Mouse (Mus musculus): ENCODE measurements around the gene Atp1a4. TPM values are rescaled to one million over a fixed set of nuclear protein-coding genes. Genes with fewer than 3 reads are reported as not detected.

Atp1a4 gene
- 0.05 TPM in 1 of 2 replicates, not detected in the other for polyA plus RNA-seq (2015; fragmentation: Nextera tagmentation; extraction: Ambion mirVana)

GRCm38 (mm10) chr1:172258314-172258713, at the start of gene Atp1a4:
Gene Atp1a4, minus strand, starts transcription at chr1:172258414.

GRCm38 (mm10) chr1:172297611-172298537, 39.7 kb upstream of the Atp1a4 start, which contains the start of gene Atp1a2:
Gene Atp1a2, minus strand, starts transcription at chr1:172298064.

GRCm38 (mm10) chr1:172261477-172262078, 3.4 kb upstream of the Atp1a4 start, which contains the start of gene Igsf8:
Gene Igsf8, plus strand, starts transcription at chr1:172261641.

GRCm38 (mm10) chr1:172219451-172220406, 38.5 kb downstream of the Atp1a4 start, which contains the start of gene Casq1:
Gene Casq1, minus strand, starts transcription at chr1:172219868.

GRCm38 (mm10) chr1:172206141-172206917, 51.9 kb downstream of the Atp1a4 start, which contains the start of gene Pea15a:
Gene Pea15a, minus strand, starts transcription at chr1:172206804.

Other genes with a start within 250 kb of the Atp1a4 start
- gene Vangl2, start 230.0 kb downstream of the Atp1a4 start, polyA plus RNA-seq (2015; fragmentation: Nextera tagmentation; extraction: Ambion mirVana) = 3.8 and 4.5 TPM in 2 replicates
- gene Nhlh1, start 200.8 kb downstream of the Atp1a4 start, polyA plus RNA-seq (2015; fragmentation: Nextera tagmentation; extraction: Ambion mirVana) = not detected in 2 replicates
- 132 and 150 TPM in 2 replicates for gene Copa, start 175.9 kb downstream of the Atp1a4 start, polyA plus RNA-seq (2015; fragmentation: Nextera tagmentation; extraction: Ambion mirVana)
- gene Ncstn, start 175.6 kb downstream of the Atp1a4 start, polyA plus RNA-seq (2015; fragmentation: Nextera tagmentation; extraction: Ambion mirVana) = 80.8 and 82.0 TPM in 2 replicates
- 83.1 and 96.4 TPM in 2 replicates for gene Pex19, start 131.7 kb downstream of the Atp1a4 start, polyA plus RNA-seq (2015; fragmentation: Nextera tagmentation; extraction: Ambion mirVana)
- 86.6 and 87.0 TPM in 2 replicates for gene Dcaf8, start 110.3 kb downstream of the Atp1a4 start, polyA plus RNA-seq (2015; fragmentation: Nextera tagmentation; extraction: Ambion mirVana)
- gene Pea15a, start 51.6 kb downstream of the Atp1a4 start, polyA plus RNA-seq (2015; fragmentation: Nextera tagmentation; extraction: Ambion mirVana) = 123 and 148 TPM in 2 replicates
- gene Casq1, start 38.5 kb downstream of the Atp1a4 start, polyA plus RNA-seq (2015; fragmentation: Nextera tagmentation; extraction: Ambion mirVana) = 33.6 and 42.0 TPM in 2 replicates
- gene Igsf8, start 3.2 kb upstream of the Atp1a4 start, polyA plus RNA-seq (2015; fragmentation: Nextera tagmentation; extraction: Ambion mirVana) = 32.5 and 37.1 TPM in 2 replicates
- 3.7 and 4.4 TPM in 2 replicates for gene Atp1a2, start 39.6 kb upstream of the Atp1a4 start, polyA plus RNA-seq (2015; fragmentation: Nextera tagmentation; extraction: Ambion mirVana)
- gene Kcnj9, start 70.9 kb upstream of the Atp1a4 start, polyA plus RNA-seq (2015; fragmentation: Nextera tagmentation; extraction: Ambion mirVana) = 0.05 and 0.07 TPM in 2 replicates
- 0.02 TPM in 2 replicates for gene Kcnj10, start 82.8 kb upstream of the Atp1a4 start, polyA plus RNA-seq (2015; fragmentation: Nextera tagmentation; extraction: Ambion mirVana)
- gene Pigm, start 118.1 kb upstream of the Atp1a4 start, polyA plus RNA-seq (2015; fragmentation: Nextera tagmentation; extraction: Ambion mirVana) = 3.4 and 4.0 TPM in 2 replicates
- 3.1 and 3.5 TPM in 2 replicates for gene Slamf9, start 216.9 kb upstream of the Atp1a4 start, polyA plus RNA-seq (2015; fragmentation: Nextera tagmentation; extraction: Ambion mirVana)
- gene Igsf9, start 223.4 kb upstream of the Atp1a4 start, polyA plus RNA-seq (2015; fragmentation: Nextera tagmentation; extraction: Ambion mirVana) = 6.4 and 6.9 TPM in 2 replicates
- gene Tagln2, start 241.6 kb upstream of the Atp1a4 start, polyA plus RNA-seq (2015; fragmentation: Nextera tagmentation; extraction: Ambion mirVana) = 346 and 384 TPM in 2 replicates

Measured in urinary bladder, postnatal 0 days (tissue).